Mouse (Mus musculus) megakaryocyte, embryonic 14.5 days (primary cell): ENCODE results near the gene Frmpd4.

ENCODE experiments used
- FLI1 ChIP-seq: IDR thresholded peaks from 2 replicates; pipeline ENCODE4 v1.6.1; 2012; ENCODE audit warnings: low read length, inconsistent platforms, mixed read lengths
- GATA1 ChIP-seq: IDR thresholded peaks from 3 replicates; pipeline ENCODE4 v1.6.1; 2012; ENCODE audit warnings: mixed read lengths, low read length, inconsistent platforms, borderline replicate concordance

GRCm38 (mm10) chrX:167810120-167810519, 766.9 kb downstream of the Frmpd4 start:
- TF ChIP-seq FLI1 (no peak), GATA1 (no peak)
